Mouse (Mus musculus) heart, embryonic 15.5 days (tissue): ENCODE data around the gene Wdfy4. TPM values are rescaled to one million over a fixed set of nuclear protein-coding genes. Genes with fewer than 3 reads are reported as not detected.

Experiments
- ATAC-seq: fragments of 200-750 bp; cut with Nextera tagmentation; replicated peaks from 2 replicates; pipeline ENCODE4 v1.8.0; 2017; ENCODE audit warnings: low read depth, moderate TSS enrichment; ENCODE audit not compliant: insufficient number of reproducible peaks, insufficient read depth, low FRiP score
- H3K27ac ChIP-seq: fragments of 300-500 bp; sonication (generic); 2 replicates; pipeline ENCODE4 v1.5.1; 2015; ENCODE audit warnings: mild to moderate bottlenecking, inconsistent platforms
- H3K27me3 ChIP-seq: fragments of 300-500 bp; sonication (generic); 2 replicates; pipeline ENCODE4 v1.6.1; 2015; ENCODE audit warnings: inconsistent platforms
- H3K36me3 ChIP-seq: fragments of 300-500 bp; sonication (generic); 2 replicates; pipeline ENCODE4 v1.6.1; 2015; ENCODE audit warnings: mild to moderate bottlenecking, inconsistent platforms
- H3K4me1 ChIP-seq: fragments of 300-500 bp; sonication (generic); replicated peaks from 2 replicates; pipeline ENCODE4 v1.6.1; 2015; ENCODE audit warnings: inconsistent platforms
- H3K4me2 ChIP-seq: fragments of 300-500 bp; sonication (generic); 2 replicates; pipeline ENCODE4 v1.6.1; 2015; ENCODE audit warnings: inconsistent platforms, mild to moderate bottlenecking, moderate library complexity
- H3K4me3 ChIP-seq: fragments of 300-500 bp; sonication (generic); 2 replicates; pipeline ENCODE4 v1.5.1; 2015; ENCODE audit warnings: mild to moderate bottlenecking, inconsistent platforms
- H3K9ac ChIP-seq: fragments of 300-500 bp; sonication (generic); 2 replicates; pipeline ENCODE4 v1.6.1; 2015; ENCODE audit warnings: mild to moderate bottlenecking, inconsistent platforms
- H3K9me3 ChIP-seq: fragments of 300-500 bp; sonication (generic); replicated peaks from 2 replicates; pipeline ENCODE4 v1.6.1; 2016; ENCODE audit warnings: inconsistent platforms
- WGBS: fragments of 180-500 bp; shearing (Covaris S2); methylation state at CpG from one replicate; pipeline ENCODE4 v1.1.7; 2015; ENCODE audit warnings: mixed read lengths; 5-methylcytosine and 5-hydroxymethylcytosine counted together
- polyA plus RNA-seq: library from polyadenylated mRNA; unstranded; fragments of >200 nt; fragmentation: Nextera tagmentation; extraction: Ambion mirVana; gene quantifications from 2 replicates; pipeline ENCODE4 v1.2.1, GENCODE M21; 2015

Gene Wdfy4
- polyA plus RNA-seq, 1 experiment from 2014 or later: 0.33 TPM

GRCm38 (mm10) chr14:33135170-33135569, 50.1 kb downstream of the Wdfy4 start:
- Histone ChIP-seq H3K9ac (no peak overlapping the region), H3K9me3 (no peaks in the 10 kb centered on the region), H3K4me2 (no peak overlapping the region), H3K4me1 (no peaks in the 10 kb centered on the region), H3K4me3 (no peak overlapping the region), H3K36me3 (no peaks in the 10 kb centered on the region), H3K27me3 (no peaks in the 10 kb centered on the region), H3K27ac (no peak overlapping the region)
- WGBS: 80% methylated on average over 6 of the region's 6 CpGs
- no peak for ATAC-seq

DNA sequence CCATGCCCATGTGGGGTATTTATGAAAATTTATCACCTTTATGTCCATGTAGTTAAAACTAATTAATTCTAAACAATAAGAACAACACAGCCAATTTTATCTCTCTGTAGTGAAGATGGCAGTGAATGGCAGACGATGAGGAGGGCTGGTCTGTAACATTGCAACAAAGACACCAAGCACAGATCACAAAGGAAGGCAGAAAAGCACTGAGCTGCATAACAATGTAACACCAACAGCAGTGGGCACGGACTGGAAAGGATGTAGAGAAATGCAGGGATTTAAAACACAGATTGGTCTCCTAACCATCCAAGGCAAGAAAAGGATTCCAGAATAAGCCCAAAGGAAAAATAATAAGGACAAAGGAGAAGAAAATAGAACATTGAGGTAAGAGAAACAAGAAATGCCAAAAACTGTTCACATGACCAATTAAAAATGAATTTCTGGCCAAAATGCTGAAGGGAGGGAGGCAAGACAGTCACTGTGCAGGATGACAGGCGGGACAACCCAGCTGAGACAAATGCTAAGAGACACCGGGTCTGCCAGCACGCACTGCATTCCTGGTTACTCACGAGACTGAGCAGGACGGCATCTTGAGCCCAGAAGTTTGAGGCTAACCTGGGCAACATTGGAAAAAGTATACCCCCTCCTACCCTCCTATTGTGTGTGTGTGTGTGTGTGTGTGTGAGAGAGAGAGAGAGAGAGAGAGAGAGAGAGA, 54.1 kb downstream of the Wdfy4 start:
- Histone ChIP-seq H3K9me3 (no peaks in the 10 kb centered on the region), H3K4me2 (no peak overlapping the region), H3K9ac (no peak overlapping the region), H3K27ac (no peak overlapping the region), H3K27me3 (no peaks in the 10 kb centered on the region), H3K4me1 (no peaks in the 10 kb centered on the region), H3K36me3 (no peaks in the 10 kb centered on the region), H3K4me3 (no peak overlapping the region)
- no peak for ATAC-seq
- WGBS: 70% methylated on average over 7 of the region's 7 CpGs

GRCm38 (mm10) chr14:33116590-33116989, 68.7 kb downstream of the Wdfy4 start:
- ATAC-seq: no peak
- Histone ChIP-seq H3K4me2 (no peak overlapping the region), H3K9me3 (no peaks in the 10 kb centered on the region), H3K27ac (no peak overlapping the region), H3K27me3 (no peaks in the 10 kb centered on the region), H3K9ac (no peak overlapping the region), H3K4me3 (no peak overlapping the region), H3K4me1 (no peaks in the 10 kb centered on the region), H3K36me3 (no peaks in the 10 kb centered on the region)
- 65% methylated on average over 1 of the region's 1 CpGs for WGBS

DNA sequence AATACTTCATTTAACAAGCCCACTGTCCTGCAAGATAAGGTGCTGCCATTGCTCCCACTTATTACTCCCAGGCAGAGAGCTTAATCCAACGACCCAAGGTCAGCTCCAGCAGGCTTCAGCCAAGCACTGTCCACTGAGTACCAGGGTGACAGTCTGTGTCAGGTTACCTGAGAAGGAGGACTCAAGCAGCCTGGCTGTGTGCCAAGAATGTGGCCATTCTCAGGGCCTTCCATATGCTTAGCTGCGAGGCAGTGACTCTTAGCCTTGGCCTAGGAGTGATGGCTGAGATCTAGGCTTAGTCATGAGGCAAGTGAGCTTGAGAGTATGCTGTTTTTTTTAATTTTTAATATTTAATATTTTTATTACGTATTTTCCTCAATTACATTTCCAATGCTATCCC, 80.5 kb downstream of the Wdfy4 start:
- H3K9me3 ChIP-seq: no peaks in the 10 kb centered on the region
- ATAC-seq: no peak
- WGBS: 59% methylated on average over 3 of the region's 3 CpGs
- H3K4me2 ChIP-seq: no peak overlapping the region
- H3K27ac ChIP-seq: no peak overlapping the region
- H3K36me3 ChIP-seq: no peaks in the 10 kb centered on the region
- H3K4me3 ChIP-seq: no peak overlapping the region
- no peaks in the 10 kb centered on the region for H3K27me3 ChIP-seq
- no peaks in the 10 kb centered on the region for H3K4me1 ChIP-seq
- H3K9ac ChIP-seq: no peak overlapping the region

DNA sequence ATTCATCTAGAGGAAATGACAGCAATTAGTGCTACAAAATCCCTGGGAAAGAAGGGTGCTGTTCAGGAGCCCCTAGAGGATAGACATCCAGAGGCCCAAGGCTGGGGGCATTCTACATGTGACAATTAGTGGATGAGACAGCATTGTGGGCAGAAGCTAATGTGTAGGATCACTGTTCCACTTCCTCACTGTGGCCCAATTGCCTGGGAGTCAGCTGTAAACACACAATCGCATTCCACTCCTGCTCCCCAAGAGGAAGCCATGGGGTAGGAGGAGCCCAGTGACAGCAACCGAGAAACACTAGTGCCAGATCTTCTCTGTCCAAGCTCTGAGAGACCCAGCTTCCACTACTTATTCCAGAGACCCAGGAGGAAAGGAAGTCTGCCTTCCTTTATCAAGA, 83.7 kb downstream of the Wdfy4 start:
- no peak overlapping the region for H3K9ac ChIP-seq
- no peak overlapping the region for H3K27ac ChIP-seq
- H3K36me3 ChIP-seq: no peaks in the 10 kb centered on the region
- no peak for ATAC-seq
- no peaks in the 10 kb centered on the region for H3K27me3 ChIP-seq
- no peak overlapping the region for H3K4me2 ChIP-seq
- no peaks in the 10 kb centered on the region for H3K4me1 ChIP-seq
- H3K9me3 ChIP-seq: no peaks in the 10 kb centered on the region
- H3K4me3 ChIP-seq: no peak overlapping the region
- 35% methylated on average over 2 of the region's 2 CpGs for WGBS

DNA sequence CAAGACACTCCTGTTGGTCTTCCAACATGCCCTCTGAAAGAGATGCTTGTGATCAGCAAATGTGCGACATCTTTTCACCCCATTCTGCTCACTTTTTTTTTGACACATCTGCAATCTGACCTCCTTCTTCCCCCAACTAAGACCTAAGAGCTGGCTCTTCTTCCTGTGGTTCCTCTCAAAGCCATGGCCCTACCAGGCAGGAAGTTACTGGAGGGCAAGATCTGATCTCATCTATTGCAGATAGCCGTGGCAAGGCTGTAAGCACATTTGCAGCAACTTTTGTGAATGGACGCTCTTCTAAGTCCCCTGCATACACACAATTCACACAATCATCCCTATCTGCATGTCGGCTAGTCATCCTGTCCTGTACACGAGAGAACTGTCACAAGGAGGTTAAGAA, 85.4 kb downstream of the Wdfy4 start:
- Histone ChIP-seq H3K4me2 (no peak overlapping the region), H3K9me3 (no peaks in the 10 kb centered on the region), H3K27ac (no peak overlapping the region), H3K27me3 (no peaks in the 10 kb centered on the region), H3K4me1 (no peaks in the 10 kb centered on the region), H3K4me3 (no peak overlapping the region), H3K36me3 (no peaks in the 10 kb centered on the region), H3K9ac (no peak overlapping the region)
- ATAC-seq: no peak
- 59% methylated on average over 5 of the region's 5 CpGs for WGBS

DNA sequence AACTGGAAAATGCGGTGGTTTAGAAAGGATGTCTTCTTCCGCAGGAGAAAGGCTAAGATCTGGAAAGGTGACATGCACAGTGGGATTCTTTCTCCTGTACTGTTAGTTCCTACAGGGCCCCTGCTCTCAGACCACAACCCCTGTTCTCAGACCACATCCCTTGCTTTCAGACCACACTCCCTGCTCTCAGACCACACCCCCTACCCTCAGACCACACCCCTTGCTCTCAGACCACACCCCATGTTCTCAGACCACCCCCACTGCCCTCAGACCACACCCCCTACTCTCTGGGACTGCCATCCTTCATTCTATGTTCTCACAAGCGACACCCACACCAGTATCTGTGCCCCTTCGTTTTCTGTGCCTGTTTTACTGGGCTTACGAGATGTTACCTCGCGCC, 86.2 kb downstream of the Wdfy4 start:
- Histone ChIP-seq H3K27me3 (no peaks in the 10 kb centered on the region), H3K36me3 (no peaks in the 10 kb centered on the region), H3K4me1 (no peaks in the 10 kb centered on the region), H3K4me2 (no peak overlapping the region), H3K9ac (no peak overlapping the region), H3K27ac (no peak overlapping the region), H3K9me3 (no peaks in the 10 kb centered on the region), H3K4me3 (no peak overlapping the region)
- ATAC-seq: no peak; the same call in 1 of the 2 replicates
- 70% methylated on average over 7 of the region's 7 CpGs for WGBS

DNA sequence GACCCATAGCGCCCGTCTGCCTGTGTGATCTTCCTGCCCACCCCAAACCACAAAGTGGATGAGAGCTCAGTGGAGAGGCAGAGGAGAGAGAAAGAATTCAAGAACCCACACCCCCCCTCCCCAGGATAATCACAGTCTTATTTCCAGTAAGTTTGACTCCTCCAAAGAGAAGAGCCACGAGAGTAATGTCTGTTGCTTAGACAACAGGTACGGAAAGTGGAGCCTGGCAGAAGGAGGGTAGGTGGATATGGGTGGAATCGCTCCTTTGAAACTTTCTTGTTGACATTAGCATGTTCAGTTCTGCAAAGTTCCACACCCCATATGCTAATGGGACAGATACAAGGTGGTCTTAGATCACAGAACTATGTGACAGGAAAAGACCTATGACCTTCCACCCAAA, 88.8 kb downstream of the Wdfy4 start:
- 78% methylated on average over 5 of the region's 5 CpGs for whole genome bisulfite sequencing
- H3K27ac ChIP-seq: no peak overlapping the region
- no peak for ATAC-seq
- H3K9ac ChIP-seq: no peak overlapping the region
- no peak overlapping the region for H3K4me2 ChIP-seq
- H3K4me1 ChIP-seq: no peaks in the 10 kb centered on the region
- H3K27me3 ChIP-seq: no peaks in the 10 kb centered on the region
- no peaks in the 10 kb centered on the region for H3K9me3 ChIP-seq
- H3K36me3 ChIP-seq: no peaks in the 10 kb centered on the region
- no peak overlapping the region for H3K4me3 ChIP-seq

DNA sequence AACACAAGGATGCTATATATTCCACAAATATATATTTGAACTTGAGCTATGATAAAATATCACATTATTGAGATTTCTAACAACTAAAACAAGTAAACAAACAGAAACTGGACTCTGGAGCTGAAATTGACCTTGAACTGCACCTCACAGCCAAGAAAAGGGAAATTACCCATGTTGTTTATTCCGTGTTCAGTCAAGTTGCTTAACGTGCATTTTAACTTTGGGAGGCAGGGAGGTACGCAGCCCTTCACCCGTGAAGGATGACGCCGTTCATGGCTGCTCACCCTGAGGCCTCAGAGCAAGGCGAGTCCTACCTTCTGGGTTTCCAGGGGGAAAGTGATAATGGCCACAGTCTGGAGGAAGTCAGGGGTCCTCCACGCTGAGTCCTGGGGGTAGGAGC, 102.0 kb downstream of the Wdfy4 start:
- no peaks in the 10 kb centered on the region for H3K9me3 ChIP-seq
- no peak overlapping the region for H3K27ac ChIP-seq
- H3K9ac ChIP-seq: no peak overlapping the region
- no peaks in the 10 kb centered on the region for H3K4me1 ChIP-seq
- ATAC-seq: no peak
- 79% methylated on average over 8 of the region's 8 CpGs for WGBS
- no peak overlapping the region for H3K4me2 ChIP-seq
- H3K4me3 ChIP-seq: no peak overlapping the region
- no peaks in the 10 kb centered on the region for H3K36me3 ChIP-seq
- H3K27me3 ChIP-seq: no peaks in the 10 kb centered on the region; the same call in 1 of the 2 replicates

- WGBS: 53% methylated on average over 1 of the region's 1 CpGs
These were observed 103.0 kb downstream of the Wdfy4 start for GRCm38 (mm10) chr14:33082301-33082700.

DNA sequence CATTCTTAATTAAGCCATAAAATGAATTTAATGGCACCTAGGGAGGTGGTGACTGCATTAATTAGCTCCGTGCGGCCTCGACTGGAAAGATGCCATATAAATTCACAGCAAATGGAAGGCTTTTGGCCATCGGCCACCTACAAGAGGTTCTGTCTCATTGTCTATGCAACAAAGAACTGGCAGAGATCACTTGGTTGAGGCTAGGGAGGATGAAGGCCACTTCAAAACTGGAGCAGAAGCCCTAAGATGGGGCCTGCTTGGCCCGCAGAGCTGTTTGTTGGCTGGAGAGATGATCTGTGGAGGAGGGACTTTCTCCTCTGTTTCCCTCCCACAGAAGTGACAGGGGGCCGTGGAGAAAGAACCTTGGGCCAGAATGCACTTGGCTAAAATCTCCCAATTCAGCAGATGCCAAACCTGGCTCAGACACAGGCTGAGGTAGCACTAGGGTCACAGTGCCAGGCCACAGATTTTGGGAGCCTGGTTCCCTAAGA, 103.9 kb downstream of the Wdfy4 start:
- H3K27ac ChIP-seq: no peak overlapping the region
- no peak overlapping the region for H3K9ac ChIP-seq
- no peaks in the 10 kb centered on the region for H3K9me3 ChIP-seq
- no peaks in the 10 kb centered on the region; the same call in 1 of the 2 replicates for H3K27me3 ChIP-seq
- H3K4me3 ChIP-seq: no peak overlapping the region
- no peaks in the 10 kb centered on the region for H3K36me3 ChIP-seq
- no peak for ATAC-seq
- H3K4me1 ChIP-seq: no peaks in the 10 kb centered on the region
- no peak overlapping the region for H3K4me2 ChIP-seq
- 79% methylated on average over 6 of the region's 6 CpGs for WGBS

More at GRCm38 (mm10) chr14:33082301-33082700, 103.0 kb downstream of the Wdfy4 start:
- Histone ChIP-seq H3K36me3 (no peaks in the 10 kb centered on the region), H3K4me1 (no peaks in the 10 kb centered on the region), H3K4me3 (no peak overlapping the region), H3K9me3 (no peaks in the 10 kb centered on the region), H3K27me3 (no peaks in the 10 kb centered on the region; the same call in 1 of the 2 replicates), H3K9ac (no peak overlapping the region), H3K4me2 (no peak overlapping the region), H3K27ac (no peak overlapping the region)
- ATAC-seq: no peak

GRCm38 (mm10) chr14:33078596-33078995, 106.7 kb downstream of the Wdfy4 start:
- Histone ChIP-seq H3K27me3 (no peaks in the 10 kb centered on the region; the same call in 1 of the 2 replicates), H3K9me3 (no peaks in the 10 kb centered on the region), H3K27ac (no peak overlapping the region), H3K4me1 (no peaks in the 10 kb centered on the region), H3K4me3 (no peak overlapping the region), H3K4me2 (no peak overlapping the region), H3K36me3 (no peaks in the 10 kb centered on the region), H3K9ac (no peak overlapping the region)
- 85% methylated on average over 6 of the region's 6 CpGs for WGBS
- no peak for ATAC-seq
